Mouse (Mus musculus): ENCODE results near the gene Prg4.

GRCm38 (mm10) chr1:150480674-150481073, 14.7 kb upstream of the Prg4 start:
- TF ChIP-seq CTCF (IDR thresholded peaks at IDR 0.05; ENCODE audit: extremely low read depth, insufficient read depth, insufficient read length, insufficient replicate concordance), result no peak
- no peak for TF ChIP-seq POLR2A (IDR thresholded peaks at IDR 0.05; ENCODE audit: low read depth, low read length)
